Mouse (Mus musculus) frontal cortex, adult 2 months (tissue): ENCODE results near the gene Dmrtc2. TPM values are rescaled to one million over a fixed set of nuclear protein-coding genes. Genes with fewer than 3 reads are reported as not detected.
A peak's percentile ranks its signal among the peaks of the same experiment; 100 is the strongest.
"Not testable (repeated sequence)": the region's sequence is repeated elsewhere in the genome, so short reads cannot be mapped to it uniquely, and the experiment has no call there.

Experiments used
- DNase-seq, 2 experiments: peaks; one replicate each; pipeline ENCODE4 v3.0.0; 2022; ENCODE audit warnings: low spot score in 1 of 2; ENCODE audit errors: extremely low spot score in 1 of 2
- polyA plus RNA-seq: library from polyadenylated mRNA; depleted of rRNA; stranded (reverse); fragments of >200 nt; gene quantifications from 2 replicates; pipeline ENCODE4 v1.2.3, GENCODE M21; 2012

The Dmrtc2 gene
- polyA plus RNA-seq, 1 experiment: not detected

- no peak for DNase-seq
These were observed 5.7 kb upstream of the Dmrtc2 start for GRCm38 (mm10) chr7:24864156-24864555.

- DNase-seq: no peak
These were observed 777 bp upstream of the Dmrtc2 start for GRCm38 (mm10) chr7:24869080-24869479.

GRCm38 (mm10) chr7:24877588-24877987 lies 7.7 kb downstream of the Dmrtc2 start:
- no peak for DNase-seq

GRCm38 (mm10) chr7:24879620-24880019 lies 9.8 kb downstream of the Dmrtc2 start:
- no peak for DNase-seq

- DNase-seq: no peak
These were observed 12.8 kb downstream of the Dmrtc2 start for GRCm38 (mm10) chr7:24882416-24883199.

GRCm38 (mm10) chr7:24883896-24884692 lies 14.2 kb downstream of the Dmrtc2 start, which contains the start of gene Rps19:
TSS of gene Rps19 (plus strand) at chr7:24884371.
- peak; percentile 98 for DNase-seq

GRCm38 (mm10) chr7:24884693-24885291 lies 14.9 kb downstream of the Dmrtc2 start:
- no peak for DNase-seq

- no peak for DNase-seq
These were observed 15.8 kb downstream of the Dmrtc2 start for GRCm38 (mm10) chr7:24885468-24886307.

GRCm38 (mm10) chr7:24886308-24886633 lies 16.4 kb downstream of the Dmrtc2 start:
- DNase-seq: no peak

GRCm38 (mm10) chr7:24887096-24887495 lies 17.2 kb downstream of the Dmrtc2 start:
- DNase-seq: no peak

GRCm38 (mm10) chr7:24889431-24890220 lies 19.8 kb downstream of the Dmrtc2 start:
- DNase-seq: no peak

- DNase-seq: peak; percentile 36 to 83
These were observed 20.7 kb downstream of the Dmrtc2 start for GRCm38 (mm10) chr7:24890281-24891216.

- DNase-seq: no peak
These were observed 21.6 kb downstream of the Dmrtc2 start for GRCm38 (mm10) chr7:24891241-24892124.

- DNase-seq: no peak
These were observed 22.3 kb downstream of the Dmrtc2 start for GRCm38 (mm10) chr7:24892125-24892583.

GRCm38 (mm10) chr7:24895749-24896148 lies 25.9 kb downstream of the Dmrtc2 start:
- DNase-seq: not testable (repeated sequence)

GRCm38 (mm10) chr7:24896269-24896668 lies 26.4 kb downstream of the Dmrtc2 start:
- no peak for DNase-seq

- no peak for DNase-seq
These were observed 27.4 kb downstream of the Dmrtc2 start, which contains the start of gene Cd79a for GRCm38 (mm10) chr7:24897224-24897623. TSS of gene Cd79a (plus strand) at chr7:24897381.
